Mouse (Mus musculus) cerebellum, adult 2 months (tissue): ENCODE data around the gene Limch1.

Experiments used
- CTCF ChIP-seq: fragments of 200-500 bp; IDR thresholded peaks from 2 replicates; pipeline ENCODE4 v1.5.1; 2011; ENCODE audit warnings: low read depth, mild to moderate bottlenecking, control low read depth, low read length, moderate library complexity, borderline replicate concordance; ENCODE audit not compliant: insufficient read depth
- POLR2A ChIP-seq: fragments of 200-500 bp; IDR thresholded peaks from 2 replicates; pipeline ENCODE4 v1.6.1; 2011; ENCODE audit warnings: low read length, control low read depth, borderline replicate concordance; ENCODE audit not compliant: insufficient read depth

DNA sequence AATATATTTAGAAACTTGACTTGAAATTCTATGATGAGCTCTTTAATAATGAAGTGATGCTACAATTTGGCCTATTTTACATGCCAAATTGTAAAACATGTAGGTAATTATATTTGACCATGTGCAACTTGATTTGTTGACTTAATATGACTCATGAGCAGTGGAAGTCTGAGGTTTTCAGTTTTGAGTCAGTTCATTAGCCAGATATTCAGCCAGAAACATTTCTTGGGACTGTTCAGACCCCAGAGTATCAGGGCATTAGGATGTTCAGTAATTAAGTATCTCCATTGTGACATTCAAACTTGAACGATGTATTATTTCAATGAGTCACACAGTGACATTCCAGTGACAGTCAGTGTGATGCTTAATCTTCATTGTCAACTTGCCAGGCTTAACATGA is 35.9 kb downstream of the Limch1 start:
- TF ChIP-seq POLR2A = no peak
- TF ChIP-seq CTCF = no peak
